Mouse (Mus musculus) limb, embryonic 14.5 days (tissue): Measurements from ENCODE around the gene Glcci1. TPM values are rescaled to one million over a fixed set of nuclear protein-coding genes. Genes with fewer than 3 reads are reported as not detected.
"Not testable (repeated sequence)": the region's sequence is repeated elsewhere in the genome, so short reads cannot be mapped to it uniquely, and the experiment has no call there.

Experiments
- ATAC-seq: fragments of 200-750 bp; cut with Nextera tagmentation; 2 replicates; pipeline ENCODE4 v1.8.0; 2017; ENCODE audit warnings: low read depth, moderate number of reproducible peaks, moderate TSS enrichment; ENCODE audit not compliant: low FRiP score
- DNase-seq: peaks from one replicate; pipeline ENCODE4 v3.0.0-alpha.2; 2015; ENCODE audit warnings: low spot score
- H3K27ac ChIP-seq: fragments of 300-500 bp; sonication (generic); replicated peaks from 2 replicates; pipeline ENCODE4 v1.5.1; 2014; ENCODE audit warnings: low read depth, mild to moderate bottlenecking, low read length, moderate library complexity, mixed read lengths
- H3K27me3 ChIP-seq: fragments of 300-500 bp; sonication (generic); 2 replicates; pipeline ENCODE4 v1.6.1; 2014; ENCODE audit warnings: low read length, mixed read lengths; ENCODE audit not compliant: control insufficient read depth, insufficient read depth
- H3K36me3 ChIP-seq: fragments of 300-500 bp; sonication (generic); 2 replicates; pipeline ENCODE4 v1.6.1; 2014; ENCODE audit warnings: mild to moderate bottlenecking, low read length, moderate library complexity, mixed read lengths; ENCODE audit not compliant: control insufficient read depth, insufficient read depth
- H3K4me1 ChIP-seq: fragments of 300-500 bp; sonication (generic); 2 replicates; pipeline ENCODE4 v1.6.1; 2014; ENCODE audit warnings: antibody characterized with exemption, low read length, mixed read lengths; ENCODE audit not compliant: control insufficient read depth, insufficient read depth
- H3K4me2 ChIP-seq: fragments of 300-500 bp; sonication (generic); replicated peaks from 2 replicates; pipeline ENCODE4 v1.6.1; 2014; ENCODE audit warnings: low read depth, mild to moderate bottlenecking, low read length, moderate library complexity; ENCODE audit not compliant: severe bottlenecking
- H3K4me3 ChIP-seq: fragments of 300-500 bp; sonication (generic); replicated peaks from 2 replicates; pipeline ENCODE4 v1.5.1; 2014; ENCODE audit warnings: low read length
- H3K9ac ChIP-seq: fragments of 300-500 bp; sonication (generic); 2 replicates; pipeline ENCODE4 v1.6.1; 2014; ENCODE audit warnings: mild to moderate bottlenecking, low read depth, low read length, moderate library complexity; ENCODE audit not compliant: severe bottlenecking
- H3K9me3 ChIP-seq: fragments of 300-500 bp; sonication (generic); 2 replicates; pipeline ENCODE4 v1.6.1; 2016; ENCODE audit warnings: low read length; ENCODE audit not compliant: control insufficient read depth
- POLR2A ChIP-seq: fragments of 200-500 bp; IDR thresholded peaks from 2 replicates; pipeline ENCODE4 v1.8.0; 2012; ENCODE audit warnings: inconsistent platforms, mild to moderate bottlenecking, moderate library complexity, borderline replicate concordance; ENCODE audit not compliant: insufficient read depth, insufficient read length; ENCODE audit errors: extremely low read depth
- WGBS: fragments of 180-500 bp; shearing (Covaris S2); extraction: QIAGEN DNeasy Blood & Tissue Kit; methylation state at CpG from one replicate; pipeline ENCODE4 v1.1.7; 2014; 5-methylcytosine and 5-hydroxymethylcytosine counted together
- polyA plus RNA-seq, 2 experiments: library from polyadenylated mRNA; depleted of rRNA in 1 of 2; stranded (reverse) in 1 of 2; unstranded in 1 of 2; fragments of >200 nt; fragmentation: Nextera tagmentation in 1 of 2; extraction: Ambion mirVana in 1 of 2; gene quantifications; 2 replicates each; pipeline versions ENCODE4 v1.2.1 to v1.2.3; 2012 to 2014

The Glcci1 gene
- polyA plus RNA-seq, 2 experiments = 10.1 to 11.9 TPM

GRCm38 (mm10) chr6:8536944-8537343 is 27.5 kb downstream of the Glcci1 start:
- no peak for ATAC-seq
- WGBS = 83% methylated on average over 2 of the region's 2 CpGs
- Histone ChIP-seq H3K9me3 (no peaks in the 10 kb centered on the region), H3K36me3 (no peaks in the 10 kb centered on the region), H3K9ac (no peak overlapping the region), H3K4me3 (no peak overlapping the region), H3K4me2 (no peak overlapping the region), H3K4me1 (no peaks in the 10 kb centered on the region), H3K27me3 (no peaks in the 10 kb centered on the region), H3K27ac (no peak overlapping the region)
- no peak for DNase-seq
- TF ChIP-seq POLR2A = no peak

- not testable (repeated sequence) for H3K27ac ChIP-seq, DNase-seq, H3K9ac ChIP-seq, H3K36me3 ChIP-seq, H3K27me3 ChIP-seq, H3K4me3 ChIP-seq, ATAC-seq, H3K4me1 ChIP-seq, H3K4me2 ChIP-seq, H3K9me3 ChIP-seq
- WGBS = 91% methylated on average over 4 of the region's 4 CpGs
Observed at GRCm38 (mm10) chr6:8541531-8541930, 32.1 kb downstream of the Glcci1 start.

- Histone ChIP-seq H3K36me3 (peaks cover 5% of the 10 kb centered on the region; the same call in 1 of the 2 replicates), H3K9me3 (no peaks in the 10 kb centered on the region), H3K4me1 (no peaks in the 10 kb centered on the region), H3K4me3 (no peak overlapping the region), H3K4me2 (no peak overlapping the region), H3K27me3 (no peaks in the 10 kb centered on the region), H3K27ac (no peak overlapping the region), H3K9ac (no peak overlapping the region)
- WGBS = 98% methylated on average over 5 of the region's 5 CpGs
- ATAC-seq (no peak), DNase-seq (no peak)
- TF ChIP-seq POLR2A = no peak
Observed at GRCm38 (mm10) chr6:8544822-8545221, 35.4 kb downstream of the Glcci1 start.

GRCm38 (mm10) chr6:8545780-8546179 is 36.4 kb downstream of the Glcci1 start:
- Histone ChIP-seq H3K4me1 (no peaks in the 10 kb centered on the region), H3K9ac (no peak overlapping the region), H3K4me2 (no peak overlapping the region), H3K27ac (no peak overlapping the region), H3K4me3 (no peak overlapping the region), H3K9me3 (no peaks in the 10 kb centered on the region), H3K36me3 (peaks cover 12% of the 10 kb centered on the region; the same call in 1 of the 2 replicates), H3K27me3 (no peaks in the 10 kb centered on the region)
- no peak for ATAC-seq
- DNase-seq = no peak
- TF ChIP-seq POLR2A = no peak
- WGBS = 93% methylated on average over 7 of the region's 7 CpGs

- no peak overlapping the region for H3K4me2 ChIP-seq
- no peaks in the 10 kb centered on the region for H3K27me3 ChIP-seq
- no peak overlapping the region for H3K27ac ChIP-seq
- H3K9me3 ChIP-seq = no peaks in the 10 kb centered on the region
- H3K4me1 ChIP-seq = no peaks in the 10 kb centered on the region
- no peak overlapping the region for H3K4me3 ChIP-seq
- 0 out of 2 replicates have a peak, but pooled peaks cover 12% of the 10 kb centered on the region for H3K36me3 ChIP-seq
- TF ChIP-seq POLR2A = no peak
- no peak for ATAC-seq
- no peak overlapping the region for H3K9ac ChIP-seq
- WGBS = 91% methylated on average over 2 of the region's 2 CpGs
- no peak for DNase-seq
Observed at GRCm38 (mm10) chr6:8551155-8551554, 41.8 kb downstream of the Glcci1 start.
